Mouse (Mus musculus) MEL (cell line): ENCODE data around the gene Gm45234. TPM values are rescaled to one million over a fixed set of nuclear protein-coding genes. Genes with fewer than 3 reads are reported as not detected.

Source experiments
- DNase-seq: peaks from one replicate; pipeline ENCODE4 v3.0.0; 2011; ENCODE audit warnings: low read depth, low spot score
- H3K27ac ChIP-seq: 2 replicates; pipeline ENCODE4 v1.5.1; 2012; ENCODE audit warnings: low read depth, mild to moderate bottlenecking, control low read depth, low read length, moderate library complexity; ENCODE audit not compliant: control insufficient read depth
- H3K27me3 ChIP-seq, 2 experiments: fragments of 150-350 bp in 1 of 2; sonication (generic) in 1 of 2; 2 replicates each; pipeline ENCODE4 v1.6.1; 2012; ENCODE audit warnings: low read length in 2 of 2, mild to moderate bottlenecking in 2 of 2, improper control_type of control experiment in 1 of 2, moderate library complexity in 1 of 2; ENCODE audit not compliant: insufficient read depth in 2 of 2, control insufficient read depth in 1 of 2
- H3K36me3 ChIP-seq, 2 experiments: 2 replicates each; pipeline ENCODE4 v1.6.1; 2012 to 2014; ENCODE audit warnings: low read length in 2 of 2, improper control_type of control experiment in 1 of 2, inconsistent platforms in 1 of 2, mild to moderate bottlenecking in 1 of 2; ENCODE audit not compliant: insufficient read depth in 2 of 2, control insufficient read depth in 1 of 2
- H3K4me1 ChIP-seq, 2 experiments: fragments of 150-350 bp in 1 of 2; sonication (generic) in 1 of 2; 2 replicates each; pipeline ENCODE4 v1.6.1; 2012; ENCODE audit warnings: low read length in 2 of 2, improper control_type of control experiment in 1 of 2, mild to moderate bottlenecking in 1 of 2; ENCODE audit not compliant: insufficient read depth in 2 of 2, control insufficient read depth in 1 of 2
- H3K4me3 ChIP-seq, 2 experiments: fragments of 150-350 bp in 1 of 2; sonication (generic) in 1 of 2; 2 replicates each; pipeline ENCODE4 v1.5.1; 2012; ENCODE audit warnings: low read depth in 2 of 2, low read length in 2 of 2, mild to moderate bottlenecking in 2 of 2, moderate library complexity in 2 of 2, control low read depth in 1 of 2, improper control_type of control experiment in 1 of 2; ENCODE audit not compliant: control insufficient read depth in 1 of 2, insufficient read depth in 1 of 2
- H3K79me2 ChIP-seq: 2 replicates; pipeline ENCODE4 v1.6.1; 2012; ENCODE audit warnings: mild to moderate bottlenecking, low read length, moderate library complexity; ENCODE audit not compliant: control insufficient read depth, poor library complexity, insufficient read depth
- H3K9ac ChIP-seq: 2 replicates; pipeline ENCODE4 v1.6.1; 2012; ENCODE audit warnings: low read depth, mild to moderate bottlenecking, control low read depth, low read length, moderate library complexity; ENCODE audit not compliant: control insufficient read depth, poor library complexity, severe bottlenecking
- H3K9me3 ChIP-seq: fragments of 150-350 bp; sonication (generic); replicated peaks from 2 replicates; pipeline ENCODE4 v1.6.1; 2012; ENCODE audit warnings: mild to moderate bottlenecking, low read length, improper control_type of control experiment, moderate library complexity; ENCODE audit not compliant: insufficient read depth
- BHLHE40 ChIP-seq: IDR thresholded peaks from 2 replicates; pipeline ENCODE4 v1.6.1; 2012; ENCODE audit warnings: low read depth, mild to moderate bottlenecking, inconsistent platforms, low read length, improper control_type of control experiment, borderline replicate concordance
- CTCF ChIP-seq, 3 experiments: IDR thresholded peaks in 2 of 3; conservative IDR thresholded peaks in 1 of 3; 2 replicates each; pipeline ENCODE4 v1.5.1; 2011 to 2012; ENCODE audit warnings: low read length in 3 of 3, low read depth in 2 of 3, mild to moderate bottlenecking in 2 of 3, improper control_type of control experiment in 1 of 3, inconsistent platforms in 1 of 3, mixed read lengths in 1 of 3, moderate library complexity in 1 of 3; ENCODE audit not compliant: control insufficient read depth in 1 of 3, insufficient read depth in 1 of 3, poor library complexity in 1 of 3, severe bottlenecking in 1 of 3
- ELF1 ChIP-seq: IDR thresholded peaks from 2 replicates; pipeline ENCODE4 v1.6.1; 2014; ENCODE audit warnings: low read depth, mild to moderate bottlenecking, inconsistent platforms, low read length, improper control_type of control experiment, moderate library complexity
- ETS1 ChIP-seq: IDR thresholded peaks from 2 replicates; pipeline ENCODE4 v1.6.1; 2012; ENCODE audit warnings: low read depth, mild to moderate bottlenecking, inconsistent platforms, low read length, improper control_type of control experiment, moderate library complexity
- GATA1 ChIP-seq: IDR thresholded peaks from 2 replicates; pipeline ENCODE4 v1.6.1; 2011; ENCODE audit warnings: low read depth, low read length, improper control_type of control experiment
- HCFC1 ChIP-seq: IDR thresholded peaks from 2 replicates; pipeline ENCODE4 v1.6.1; 2012; ENCODE audit warnings: low read depth, mild to moderate bottlenecking, inconsistent platforms, low read length, improper control_type of control experiment, moderate library complexity
- KAT2A ChIP-seq: conservative IDR thresholded peaks from 2 replicates; pipeline ENCODE4 v1.6.1; 2012; ENCODE audit warnings: low read depth, low read length, improper control_type of control experiment, inconsistent platforms
- MAFK ChIP-seq: IDR thresholded peaks from 2 replicates; pipeline ENCODE4 v1.6.1; 2011; ENCODE audit warnings: low read depth, mild to moderate bottlenecking, low read length, improper control_type of control experiment, borderline replicate concordance
- MAX ChIP-seq: IDR thresholded peaks from 2 replicates; pipeline ENCODE4 v1.6.1; 2011; ENCODE audit warnings: low read length, improper control_type of control experiment
- MAZ ChIP-seq: IDR thresholded peaks from 2 replicates; pipeline ENCODE4 v1.6.1; 2012; ENCODE audit warnings: low read depth, mild to moderate bottlenecking, inconsistent platforms, low read length, improper control_type of control experiment
- MEF2A ChIP-seq: IDR thresholded peaks from 2 replicates; pipeline ENCODE4 v1.6.1; 2014; ENCODE audit warnings: low read depth, mild to moderate bottlenecking, inconsistent platforms, low read length, improper control_type of control experiment; ENCODE audit not compliant: poor library complexity, insufficient replicate concordance, severe bottlenecking; ENCODE audit errors: extremely low read depth
- MXI1 ChIP-seq: IDR thresholded peaks from 2 replicates; pipeline ENCODE4 v1.6.1; 2011; ENCODE audit warnings: mild to moderate bottlenecking, low read depth, low read length, improper control_type of control experiment
- MYC ChIP-seq: IDR thresholded peaks from 2 replicates; pipeline ENCODE4 v1.6.1; 2011; ENCODE audit warnings: low read depth, mild to moderate bottlenecking, low read length, improper control_type of control experiment, moderate library complexity
- NELFE ChIP-seq: IDR thresholded peaks from 2 replicates; pipeline ENCODE4 v1.6.1; 2011; ENCODE audit warnings: low read depth, low read length, improper control_type of control experiment
- NRF1 ChIP-seq: IDR thresholded peaks from 2 replicates; pipeline ENCODE4 v1.6.1; 2014; ENCODE audit warnings: low read depth, mild to moderate bottlenecking, inconsistent platforms, low read length, improper control_type of control experiment, moderate library complexity; ENCODE audit not compliant: poor library complexity, insufficient read depth, severe bottlenecking
- POLR2A ChIP-seq, 2 experiments: IDR thresholded peaks; 2 replicates each; pipeline ENCODE4 v1.6.1; 2011 to 2012; ENCODE audit warnings: low read length in 2 of 2, mild to moderate bottlenecking in 2 of 2, control low read depth in 1 of 2, improper control_type of control experiment in 1 of 2, low read depth in 1 of 2, moderate library complexity in 1 of 2; ENCODE audit not compliant: control insufficient read depth in 1 of 2, insufficient read depth in 1 of 2, poor library complexity in 1 of 2
- POLR2AphosphoS2 ChIP-seq: IDR thresholded peaks from 2 replicates; pipeline ENCODE4 v1.6.1; 2011; ENCODE audit warnings: low read length, improper control_type of control experiment
- RAD21 ChIP-seq: IDR thresholded peaks from 2 replicates; pipeline ENCODE4 v1.6.1; 2011; ENCODE audit warnings: mild to moderate bottlenecking, low read depth, low read length, improper control_type of control experiment
- SIN3A ChIP-seq: IDR thresholded peaks from 2 replicates; pipeline ENCODE4 v1.6.1; 2012; ENCODE audit warnings: low read length, improper control_type of control experiment, inconsistent platforms
- SMC3 ChIP-seq: IDR thresholded peaks from 2 replicates; pipeline ENCODE4 v1.6.1; 2011; ENCODE audit warnings: low read depth, low read length, improper control_type of control experiment
- TAL1 ChIP-seq: IDR thresholded peaks from 2 replicates; pipeline ENCODE4 v1.6.1; 2012; ENCODE audit warnings: mild to moderate bottlenecking, inconsistent platforms, low read length, moderate library complexity, mixed read lengths
- TBP ChIP-seq: IDR thresholded peaks from 2 replicates; pipeline ENCODE4 v1.8.0; 2011; ENCODE audit warnings: low read depth, low read length, improper control_type of control experiment
- UBTF ChIP-seq: IDR thresholded peaks from 2 replicates; pipeline ENCODE4 v1.6.1; 2012; ENCODE audit warnings: low read depth, mild to moderate bottlenecking, inconsistent platforms, low read length, improper control_type of control experiment, moderate library complexity, borderline replicate concordance; ENCODE audit not compliant: insufficient read depth
- USF2 ChIP-seq, 2 experiments: IDR thresholded peaks; 2 replicates each; pipeline ENCODE4 v1.6.1; 2011 to 2012; ENCODE audit warnings: improper control_type of control experiment in 2 of 2, low read length in 2 of 2, borderline replicate concordance in 1 of 2, inconsistent platforms in 1 of 2, low read depth in 1 of 2, mild to moderate bottlenecking in 1 of 2; ENCODE audit not compliant: insufficient read depth in 1 of 2
- ZC3H11A ChIP-seq: IDR thresholded peaks from 2 replicates; pipeline ENCODE4 v1.6.1; 2012; ENCODE audit warnings: low read depth, mild to moderate bottlenecking, inconsistent platforms, low read length, improper control_type of control experiment
- ZKSCAN1 ChIP-seq: IDR thresholded peaks from 2 replicates; pipeline ENCODE4 v1.6.1; 2012; ENCODE audit warnings: low read depth, mild to moderate bottlenecking, inconsistent platforms, low read length, improper control_type of control experiment, moderate library complexity
- ZMIZ1 ChIP-seq: IDR thresholded peaks from 2 replicates; pipeline ENCODE4 v1.6.1; 2012; ENCODE audit warnings: low read depth, mild to moderate bottlenecking, inconsistent platforms, low read length, improper control_type of control experiment, moderate library complexity
- ZNF384 ChIP-seq: IDR thresholded peaks from 2 replicates; pipeline ENCODE4 v1.6.1; 2012; ENCODE audit warnings: low read depth, mild to moderate bottlenecking, inconsistent platforms, low read length, improper control_type of control experiment
- polyA plus RNA-seq, 2 experiments: library from polyadenylated mRNA; stranded (reverse) in 1 of 2; unstranded in 1 of 2; fragments of >175 nt in 1 of 2; fragments of >200 nt in 1 of 2; gene quantifications; 2 replicates each; pipeline versions ENCODE4 v1.2.1 to v1.2.4; 2012; ENCODE audit warnings: low replicate concordance in 2 of 2, low read depth in 1 of 2; ENCODE audit not compliant: insufficient read length in 2 of 2, insufficient read depth in 1 of 2, missing spikeins in 1 of 2
- total RNA-seq: library from RNA; depleted of rRNA; stranded (reverse); fragments of 300-350 nt; gene quantifications from 2 replicates; pipeline ENCODE4 v1.2.3, GENCODE M21; 2012

The Gm45234 gene
- total and polyA plus RNA-seq, 3 experiments = 0.15 TPM; not detected in 2

DNA sequence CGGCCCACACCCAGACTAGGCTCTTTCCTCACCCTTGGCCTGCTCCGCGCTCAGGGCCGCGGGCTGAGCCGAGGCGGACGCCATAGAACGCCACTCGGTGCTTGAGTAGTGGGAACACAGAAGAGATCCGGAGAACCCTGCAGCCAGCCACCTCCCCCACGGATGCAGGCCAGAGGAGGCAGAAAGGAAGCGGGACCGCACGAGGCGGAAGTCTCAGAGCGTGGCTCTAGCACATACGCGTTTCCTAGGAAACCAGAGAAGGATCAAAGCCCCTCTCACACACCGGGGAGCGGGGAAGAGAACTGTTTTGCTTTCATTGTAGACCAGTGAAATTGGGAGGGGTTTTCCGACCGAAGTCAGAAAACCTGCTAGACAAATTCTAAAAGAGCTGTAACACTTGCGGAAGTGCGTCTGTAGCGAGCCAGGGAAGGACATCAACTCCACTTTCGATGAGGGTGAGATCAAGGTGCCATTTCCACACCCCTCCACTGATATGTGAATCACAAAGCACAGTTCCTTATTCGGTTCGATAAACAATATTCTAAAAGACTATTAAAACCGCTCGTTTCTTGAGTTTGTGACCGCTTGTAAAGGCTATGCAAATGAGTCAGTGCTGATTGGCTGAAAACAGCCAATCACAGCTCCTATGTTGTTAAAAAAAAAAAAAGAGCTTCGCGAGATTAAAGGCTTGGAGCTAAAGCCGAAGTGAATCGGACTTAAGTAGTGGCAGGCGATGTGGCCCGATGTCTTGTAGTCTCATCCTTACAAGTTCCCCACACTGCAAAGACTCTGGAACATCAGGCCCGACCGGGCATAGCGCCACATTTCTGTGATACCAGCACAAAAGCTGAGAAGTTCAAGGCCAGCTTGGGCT lies 14.7 kb downstream of the Gm45234 start, which contains the start of gene Grcc10 (continued):
- TF ChIP-seq TAL1 (no peak), POLR2AphosphoS2 (peak; percentile 100), USF2 (IDR thresholded peaks at IDR 0.05; ENCODE audit: borderline replicate concordance in 1 of 2, insufficient read depth in 1 of 2, low read depth in 1 of 2, low read length in 2 of 2) (no peak), SMC3 (peak; percentile 28), ZMIZ1 (peak; percentile 100), MAFK (no peak), HCFC1 (peak; percentile 84), MAZ (peak; percentile 87; the same call in 1 of the 2 replicates), ELF1 (peak; percentile 81), BHLHE40 (no peak), UBTF (peak; percentile 97; the same call in 1 of the 2 replicates), NELFE (peak; percentile 92)

DNA sequence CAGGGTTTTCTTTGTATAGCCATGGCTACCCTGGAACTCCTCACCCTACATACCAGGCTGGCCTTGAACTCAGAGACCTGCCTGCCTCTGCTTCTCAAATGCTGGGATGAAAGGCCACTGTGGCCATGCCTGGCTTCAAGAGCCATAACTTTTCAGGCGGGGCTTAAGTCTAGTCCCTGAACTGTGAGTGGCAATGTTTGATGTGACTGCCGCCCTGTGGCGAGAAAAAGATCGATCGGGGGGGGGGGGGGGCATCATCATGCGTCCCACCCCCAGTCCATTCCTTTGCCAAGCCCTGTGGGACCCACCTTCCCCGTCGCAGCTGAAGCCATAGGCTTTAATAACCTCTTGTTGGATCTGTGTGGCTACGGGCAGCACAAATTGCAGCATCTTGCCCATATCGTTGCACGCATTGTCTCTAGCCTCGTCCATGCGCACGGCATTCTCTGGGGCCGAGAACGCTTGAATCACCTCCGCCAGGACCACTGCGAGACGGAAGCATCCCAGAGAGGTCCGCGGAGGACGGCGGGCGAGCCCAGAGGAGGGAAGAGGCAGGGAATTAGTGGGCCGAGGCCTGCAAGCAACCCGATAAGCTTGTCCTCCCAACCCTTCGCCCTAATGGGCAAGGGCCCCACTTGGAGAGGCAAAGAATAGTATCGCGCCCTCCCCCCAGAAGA lies 15.5 kb downstream of the Gm45234 start:
- Histone ChIP-seq H3K36me3 (peaks cover 0 to 12% of the 10 kb centered on the region in 2 experiments; a peak in 2 of 4 replicates), H3K27ac (peak overlapping the region; percentile 96), H3K9me3 (no peaks in the 10 kb centered on the region), H3K4me1 (peaks cover 2 to 13% of the 10 kb centered on the region in 2 experiments; a peak in 3 of 4 replicates), H3K4me3 (peak overlapping the region; percentile 28 to 68), H3K79me2 (no peaks in the 10 kb centered on the region; the same call in 1 of the 2 replicates), H3K27me3 (no peaks in the 10 kb centered on the region), H3K9ac (peak overlapping the region; percentile 70)
- peak; percentile 88 for TF ChIP-seq ZC3H11A
- peak; percentile 62; the same call in 1 of the 2 replicates for TF ChIP-seq MXI1
- no peak for TF ChIP-seq ZKSCAN1
- TF ChIP-seq MEF2A = no peak
- TF ChIP-seq POLR2A (IDR thresholded peaks at IDR 0.05; ENCODE audit: control insufficient read depth in 1 of 2, insufficient read depth in 1 of 2, low read depth in 1 of 2, low read length in 2 of 2, poor library complexity in 1 of 2) = no peak
- TF ChIP-seq MYC = 0 out of 2 replicates have a peak, but pooled peaks have one; percentile 49
- TF ChIP-seq ZNF384 = no peak
- TF ChIP-seq GATA1 = no peak
- TF ChIP-seq TAL1 = peak; percentile 65
- TF ChIP-seq RAD21 = peak; percentile 87
- no peak for TF ChIP-seq KAT2A
- TF ChIP-seq USF2 (IDR thresholded peaks at IDR 0.05; ENCODE audit: borderline replicate concordance in 1 of 2, insufficient read depth in 1 of 2, low read depth in 1 of 2, low read length in 2 of 2) = no peak
- peak; percentile 43 to 87 (median 70); a peak in 5 of 6 replicates for TF ChIP-seq CTCF (IDR thresholded peaks at IDR 0.05 in 2 of 3, conservative IDR thresholded peaks at IDR 0.05 in 1 of 3; ENCODE audit: control insufficient read depth in 1 of 3, insufficient read depth in 1 of 3, low read depth in 2 of 3, low read length in 3 of 3, poor library complexity in 1 of 3, severe bottlenecking in 1 of 3)
- TF ChIP-seq MAZ = peak; percentile 92
- TF ChIP-seq HCFC1 = peak; percentile 51; the same call in 1 of the 2 replicates
- TF ChIP-seq SMC3 = peak; percentile 91
- TF ChIP-seq MAX = peak; percentile 15; the same call in 1 of the 2 replicates
- peak; percentile 29; the same call in 1 of the 2 replicates for TF ChIP-seq NRF1
- 0 out of 2 replicates have a peak, but pooled peaks have one; percentile 28 for TF ChIP-seq TBP
- peak; percentile 66 for TF ChIP-seq SIN3A
- peak; percentile 23; the same call in 1 of the 2 replicates for TF ChIP-seq ETS1
- DNase-seq = peak; percentile 86
